Mouse (Mus musculus) testis, adult 2 months (tissue): ENCODE data around the gene AW822073.

ENCODE experiments used
- CTCF ChIP-seq: fragments of 200-500 bp; IDR thresholded peaks from 2 replicates; pipeline ENCODE4 v1.5.1; 2012; ENCODE audit warnings: low read depth, mild to moderate bottlenecking, inconsistent platforms, low read length, moderate library complexity; ENCODE audit not compliant: control insufficient read depth, insufficient read depth, insufficient replicate concordance
- POLR2A ChIP-seq: fragments of 200-500 bp; IDR thresholded peaks from 2 replicates; pipeline ENCODE4 v1.6.1; 2012; ENCODE audit warnings: low read depth, mild to moderate bottlenecking, inconsistent platforms, low read length, moderate library complexity; ENCODE audit not compliant: control insufficient read depth

GRCm38 (mm10) chr10:58214934-58215333, 9.8 kb downstream of the AW822073 start:
- no peak for TF ChIP-seq CTCF
- no peak for TF ChIP-seq POLR2A
